Mouse (Mus musculus) ES-CJ7 (cell line): ENCODE measurements at regions not wholly inside any gene's neighbourhood (a gene's known extent, or its start where the extent isn't known, plus 50 kb on each side); places are given as distances from the start of the nearest gene placed in this dataset.

ENCODE experiments used
- DNase-seq: peaks from one replicate; pipeline ENCODE4 v3.0.0; 2011; ENCODE audit warnings: low read depth, low spot score

- DNase-seq: peak; percentile 65
Measured at GRCm38 (mm10) chr11:71512271-71513066, 237.3 kb upstream of the Wscd1 start.

DNA sequence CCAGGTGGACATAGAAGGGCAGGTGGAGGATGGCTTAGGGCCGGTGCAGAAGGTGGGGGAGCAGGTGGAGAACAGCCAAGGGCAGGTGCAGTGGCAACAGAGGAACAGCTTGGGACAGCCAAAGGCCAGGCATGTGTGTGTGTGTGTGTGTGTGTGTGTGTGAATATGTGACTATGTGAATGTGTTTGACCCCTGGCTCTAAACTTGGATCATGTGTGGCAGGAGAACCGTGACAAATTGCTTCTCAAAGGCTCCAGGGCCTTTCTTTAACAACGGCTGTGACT lies 236.7 kb upstream of the Wscd1 start:
- DNase-seq: no peak

DNA sequence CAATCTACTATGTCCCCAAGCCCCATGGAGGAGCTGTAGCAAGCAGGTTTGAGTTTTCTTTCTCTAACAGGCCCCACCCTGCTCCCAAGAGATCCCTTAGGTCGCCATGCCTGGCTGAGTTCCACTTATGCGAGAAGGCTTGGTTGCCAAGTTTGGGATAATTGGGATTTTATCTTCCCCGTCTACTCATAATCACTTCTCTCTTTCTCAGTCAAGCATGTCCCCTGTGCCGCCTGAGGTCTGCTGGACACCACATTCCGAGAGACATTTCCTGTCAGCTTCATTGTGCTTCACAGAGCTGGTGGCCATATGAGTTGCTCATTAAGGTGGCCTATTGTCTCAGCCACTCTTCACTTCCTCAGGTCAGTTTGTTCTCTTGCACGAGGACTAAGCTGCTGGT lies 234.5 kb upstream of the Wscd1 start:
- no peak for DNase-seq

- no peak for DNase-seq
Measured at GRCm38 (mm10) chr11:71517377-71517776, 232.3 kb upstream of the Wscd1 start.

GRCm38 (mm10) chr11:71527691-71528090 lies 222.0 kb upstream of the Wscd1 start:
- no peak for DNase-seq

DNA sequence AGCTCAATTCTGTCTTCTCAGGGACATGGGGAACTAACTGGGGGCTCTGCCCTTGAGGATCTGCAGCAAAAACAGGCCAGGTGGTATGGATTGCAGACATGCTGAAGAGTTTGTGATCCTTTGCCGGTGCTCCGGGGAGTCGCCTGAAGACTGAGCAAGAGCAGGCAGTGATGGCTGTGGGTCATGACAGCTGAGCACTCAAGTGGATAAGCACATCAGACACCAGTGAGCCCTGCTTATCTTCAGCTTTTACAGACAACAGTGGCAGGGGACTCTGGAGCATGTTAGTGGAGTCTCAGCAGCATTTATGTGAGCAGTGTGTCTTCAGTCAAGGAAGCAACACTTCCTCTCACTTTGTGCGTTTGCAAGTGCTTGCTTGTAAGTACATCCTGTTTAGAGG lies 221.1 kb upstream of the Wscd1 start:
- DNase-seq: no peak

DNA sequence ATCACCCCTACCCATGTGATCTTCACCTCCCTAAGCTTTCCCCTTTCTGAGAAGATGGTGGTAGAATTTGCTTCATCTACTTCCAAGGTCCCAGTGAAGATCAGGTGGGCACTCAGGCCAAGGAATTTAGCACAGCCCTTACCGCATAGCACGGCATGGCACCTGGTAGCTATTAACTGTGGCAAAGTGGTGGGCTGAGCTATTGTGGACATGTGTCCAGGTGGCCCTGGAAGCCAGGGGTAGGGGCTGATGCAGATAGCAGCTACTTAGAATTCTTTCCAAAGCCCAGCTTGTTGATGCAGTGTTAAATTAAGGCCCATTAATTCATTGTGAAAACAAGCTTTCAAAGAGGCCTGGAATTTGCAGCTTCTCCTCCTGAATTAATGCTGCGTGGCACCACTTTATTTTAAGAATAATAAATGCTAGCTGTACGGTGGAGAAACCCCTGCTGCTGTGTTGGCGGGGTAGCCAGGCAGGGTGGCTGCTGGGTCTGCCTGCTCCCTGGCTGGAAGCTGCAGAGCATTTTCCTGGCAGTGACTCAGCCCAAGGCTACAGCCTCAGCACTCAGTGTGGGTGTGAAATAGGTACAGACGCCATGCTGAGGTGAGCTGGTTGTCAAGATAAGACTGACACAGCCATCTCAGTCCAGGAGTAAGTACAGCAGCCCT lies 208.4 kb upstream of the Wscd1 start:
- no peak for DNase-seq

GRCm38 (mm10) chr11:71557412-71557811 lies 192.3 kb upstream of the Wscd1 start:
- DNase-seq: peak; percentile 44

DNA sequence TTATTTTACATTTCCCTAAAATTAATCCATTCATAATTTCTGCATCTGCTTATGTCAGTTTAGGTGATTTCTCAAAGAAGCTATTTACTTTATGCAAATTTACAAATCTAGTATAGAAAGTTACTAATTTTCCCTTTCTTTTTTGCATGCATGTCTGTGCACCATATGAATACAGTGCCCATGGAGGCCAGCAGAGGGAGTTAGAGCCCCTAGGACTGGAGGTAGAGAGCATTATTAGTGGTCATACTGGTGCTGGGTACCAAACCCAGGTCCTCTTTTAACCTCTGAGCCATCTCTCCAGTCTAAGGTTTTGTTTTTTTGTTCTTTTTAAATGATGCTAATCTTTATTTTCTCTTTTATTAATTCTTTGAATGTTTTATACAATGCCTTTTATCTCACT lies 184.9 kb upstream of the Wscd1 start:
- DNase-seq: peak; percentile 12

- no peak for DNase-seq
Measured at GRCm38 (mm10) chr11:71576801-71577200, 172.9 kb upstream of the Wscd1 start.

DNA sequence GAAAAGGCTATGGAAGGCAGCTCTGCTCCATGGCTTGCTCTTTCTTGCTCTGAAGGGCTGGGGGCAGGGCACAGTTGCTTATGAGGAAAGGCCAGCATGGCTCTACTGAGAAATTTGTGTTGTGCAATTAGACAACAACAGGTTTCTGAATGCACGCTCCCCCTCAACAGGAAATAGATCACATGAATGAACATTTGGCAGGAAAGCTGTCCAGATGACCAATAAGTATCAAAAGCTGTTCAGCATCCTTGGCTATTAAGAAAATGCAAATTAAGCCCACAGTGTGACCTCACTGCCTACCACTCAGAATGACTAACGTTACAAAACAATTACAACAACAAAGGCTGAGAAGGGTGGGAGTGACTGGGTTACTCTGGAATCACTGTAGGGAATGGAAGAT lies 167.9 kb upstream of the Wscd1 start:
- peak; percentile 7 for DNase-seq

GRCm38 (mm10) chr11:71591014-71591413 lies 158.7 kb upstream of the Wscd1 start:
- DNase-seq: no peak

DNA sequence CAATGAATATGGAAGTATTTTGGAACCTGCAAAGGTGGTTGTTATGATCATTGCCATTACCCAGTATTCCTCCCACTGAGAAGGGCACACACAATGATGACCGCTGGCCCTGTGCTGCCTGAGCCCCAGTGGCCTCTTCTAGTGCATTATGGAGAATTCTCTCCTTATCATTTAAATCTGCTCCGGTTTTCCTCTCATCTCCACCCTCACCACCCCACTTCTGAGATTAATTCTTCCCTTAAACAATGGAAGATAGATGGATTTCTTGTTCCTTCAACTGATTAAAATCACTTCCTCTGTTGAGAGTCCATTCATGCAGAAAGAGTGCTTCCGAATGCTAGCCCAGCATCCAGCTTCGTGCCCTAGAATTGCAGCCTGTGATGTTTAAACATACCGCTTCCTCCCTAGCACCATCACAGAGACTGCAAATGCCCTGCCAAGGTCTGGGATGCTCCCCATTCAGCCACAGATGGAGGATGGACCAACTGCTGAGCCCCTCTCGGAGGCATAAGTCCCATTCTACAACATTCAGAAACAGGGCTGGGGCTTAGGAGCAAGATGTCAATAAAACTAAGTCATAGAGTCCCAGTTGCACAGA lies 155.4 kb upstream of the Wscd1 start:
- no peak for DNase-seq

DNA sequence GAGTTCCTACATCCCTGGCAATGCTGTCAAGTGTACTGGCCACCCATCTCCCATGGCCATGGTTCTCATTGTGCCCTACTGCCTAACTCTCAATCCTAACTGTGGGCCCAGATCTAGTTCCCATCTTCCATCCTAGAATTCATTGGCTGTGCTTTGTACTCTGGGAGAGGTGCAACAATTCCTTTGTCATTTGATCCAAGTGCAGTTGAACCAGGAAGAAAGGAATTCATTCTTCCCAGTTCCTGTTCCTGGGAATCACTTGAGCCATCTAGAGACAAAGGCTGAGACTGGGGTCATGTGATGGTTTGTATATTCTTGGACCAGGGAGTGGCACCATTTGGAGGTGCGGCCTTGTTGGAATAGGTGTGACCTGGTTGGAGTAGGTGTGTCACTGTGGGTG lies 152.0 kb upstream of the Wscd1 start:
- DNase-seq: peak; percentile 89

- no peak for DNase-seq
Measured at GRCm38 (mm10) chr11:71610782-71611181, 138.9 kb upstream of the Wscd1 start.

DNA sequence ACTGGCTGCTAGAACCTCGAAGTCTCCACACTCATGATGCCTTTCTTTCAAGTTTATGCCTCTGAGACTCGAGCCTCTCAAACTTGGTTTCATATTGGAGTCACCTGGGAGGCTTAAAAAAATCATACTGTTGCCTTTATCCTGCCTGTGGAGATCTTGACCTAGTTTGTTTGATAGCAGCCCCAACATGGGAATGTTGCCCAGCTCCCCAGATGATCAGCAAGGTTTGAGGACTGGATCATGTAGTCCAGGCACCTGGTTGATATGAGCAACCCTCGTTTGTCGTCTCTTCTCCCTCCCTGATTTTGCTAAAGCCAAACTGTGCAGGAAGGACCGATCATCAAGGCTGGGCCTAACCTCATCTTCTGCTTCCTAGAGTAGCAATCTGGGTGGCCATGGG lies 134.2 kb upstream of the Wscd1 start:
- no peak for DNase-seq

GRCm38 (mm10) chr11:71625501-71626191 lies 124.1 kb upstream of the Wscd1 start:
- no peak for DNase-seq

- no peak for DNase-seq
Measured at GRCm38 (mm10) chr11:71636111-71636510, 113.6 kb upstream of the Wscd1 start.

GRCm38 (mm10) chr11:71636785-71637184 lies 112.9 kb upstream of the Wscd1 start:
- no peak for DNase-seq

GRCm38 (mm10) chr11:71642886-71643285 lies 106.8 kb upstream of the Wscd1 start:
- no peak for DNase-seq

DNA sequence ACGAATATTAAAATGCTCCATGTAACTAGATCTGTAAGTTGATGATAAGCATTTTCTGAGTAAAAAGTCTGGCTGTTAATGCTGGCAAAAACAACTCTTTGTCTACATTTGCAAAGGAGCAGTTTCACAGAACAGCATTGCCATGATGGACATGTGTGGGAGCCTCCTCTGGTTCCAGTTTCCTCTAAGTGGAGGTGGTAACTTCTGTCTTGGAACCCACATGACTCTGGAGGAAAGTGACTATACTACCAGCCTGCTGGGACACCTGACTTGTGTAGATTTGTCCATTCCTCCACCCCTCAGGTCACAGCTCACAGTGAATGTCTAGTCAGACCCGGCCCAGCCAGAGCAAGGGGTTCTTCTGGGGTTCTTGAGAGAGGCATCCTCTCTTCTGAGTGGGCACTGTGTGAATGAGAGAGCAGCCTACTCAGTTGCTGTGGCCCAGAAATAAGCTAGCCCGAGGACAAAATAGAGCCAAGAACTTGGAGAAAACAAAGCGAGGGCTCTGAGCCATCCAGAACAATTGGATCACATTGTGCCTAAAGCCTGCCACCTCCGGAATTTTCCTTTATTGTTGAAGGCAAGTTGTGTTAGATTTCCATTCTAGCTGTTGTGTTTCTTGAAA lies 97.9 kb upstream of the Wscd1 start:
- no peak for DNase-seq

- no peak for DNase-seq
Measured at GRCm38 (mm10) chr11:71652381-71652775, 97.3 kb upstream of the Wscd1 start.
